ENCODE assay signal across 8 mouse cellular contexts in the genomic region with DNA sequence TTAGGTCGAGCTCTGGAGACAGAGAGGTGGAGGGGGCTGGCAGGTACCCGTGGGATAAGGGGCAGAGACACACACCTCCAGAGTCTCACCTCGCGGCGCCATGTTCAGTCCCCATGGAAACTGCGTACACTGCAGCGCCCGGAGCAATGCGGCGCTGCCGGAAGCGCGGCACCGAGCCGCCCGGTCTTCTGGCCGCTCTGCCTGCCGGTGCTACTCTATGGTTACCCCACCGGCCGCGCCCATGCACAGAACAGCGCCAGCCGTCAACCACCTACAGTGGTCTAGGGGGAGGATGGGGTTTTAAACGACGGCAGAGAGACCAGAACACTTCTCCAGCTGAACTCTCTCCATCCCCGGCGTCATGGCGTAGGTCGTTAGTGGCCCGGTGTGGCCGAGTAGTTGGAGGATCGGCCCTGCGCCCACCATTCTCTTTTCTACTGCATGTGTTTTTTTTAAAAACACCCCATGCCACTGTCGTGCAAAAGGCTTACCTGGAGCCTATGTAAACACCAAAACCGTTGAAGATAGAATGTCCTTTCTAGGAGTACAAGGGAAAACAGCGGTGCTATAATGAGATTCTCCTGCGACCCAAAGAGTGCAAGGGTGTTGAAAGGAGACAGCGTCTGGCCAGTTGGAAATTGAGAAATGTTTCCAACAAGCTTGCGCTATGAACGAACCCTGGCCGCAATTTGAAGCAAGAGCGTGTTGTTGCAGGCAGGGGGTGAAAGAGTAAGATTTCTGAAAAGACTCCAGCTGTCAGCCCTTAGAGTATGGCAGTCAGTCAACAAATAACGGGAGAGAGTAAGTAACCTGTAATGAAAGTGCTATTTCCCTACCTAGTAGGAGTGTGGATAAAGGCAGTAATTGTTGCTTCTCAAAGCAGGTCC. TPM values are rescaled to one million over a fixed set of nuclear protein-coding genes. Genes with fewer than 3 reads are reported as not detected.
DNase-seq lines count a peak whose midpoint lies in the region; ATAC-seq lines count a peak whose summit lies in the region.

A gene (minus strand): TSS at position 615 of the 887 bp plus-strand sequence.

- H3K4me1 ChIP-seq in embryonic facial prominence, embryonic 14.5 days (ENCODE audit: control insufficient read depth, insufficient read depth, low read length) = peaks cover 8% of the 10 kb centered on the region
- H3K4me1 ChIP-seq in kidney, embryonic 14.5 days (ENCODE audit: control insufficient read depth, insufficient read depth, low read length) = peaks cover 10% of the 10 kb centered on the region; the same call in 1 of the 2 replicates
- peaks cover 14% of the 10 kb centered on the region for H3K4me1 ChIP-seq in limb, embryonic 15.5 days

- H3K27me3 ChIP-seq in embryonic facial prominence, embryonic 14.5 days (replicated peaks; ENCODE audit: control insufficient read depth, insufficient read depth, low read length) = no peaks in the 10 kb centered on the region
- no peaks in the 10 kb centered on the region for H3K27me3 ChIP-seq in kidney, embryonic 14.5 days (ENCODE audit: control insufficient read depth, insufficient read depth, low read length)
- H3K27me3 ChIP-seq in limb, embryonic 15.5 days = no peaks in the 10 kb centered on the region

- H3K9me3 ChIP-seq in embryonic facial prominence, embryonic 14.5 days (ENCODE audit: control insufficient read depth, low read length) = no peaks in the 10 kb centered on the region
- H3K9me3 ChIP-seq in kidney, embryonic 14.5 days (ENCODE audit: control insufficient read depth, low read length) = no peaks in the 10 kb centered on the region
- no peaks in the 10 kb centered on the region for H3K9me3 ChIP-seq in limb, embryonic 15.5 days

- peak within 1 kb of the TSS; percentile 70 for H3K9ac ChIP-seq in embryonic facial prominence, embryonic 14.5 days (ENCODE audit: low read depth, low read length)
- peak within 1 kb of the TSS; percentile 72 for H3K9ac ChIP-seq in kidney, embryonic 14.5 days (ENCODE audit: low read depth, low read length)
- H3K9ac ChIP-seq in limb, embryonic 15.5 days = peak within 1 kb of the TSS; percentile 50

- DNase-seq in 3T3-L1 (ENCODE audit: low read depth, low spot score) = peak; percentile 78
- peak; percentile 60 to 63 for DNase-seq in adrenal gland, postnatal 4 days (ENCODE audit: low spot score in 2 of 2)
- DNase-seq in embryonic facial prominence, embryonic 14.5 days (ENCODE audit: low spot score) = peak; percentile 94
- DNase-seq in heart, adult 8-10 months (ENCODE audit: low spot score) = peak; percentile 81
- peak; percentile 19 to 41 for DNase-seq in monocyte, adult 2 months (ENCODE audit: low read depth in 1 of 2, low spot score in 2 of 2)
- peak; percentile 87 to 88 for DNase-seq in spleen, postnatal 36 days (ENCODE audit: low spot score in 2 of 2)

- H3K4me2 ChIP-seq in embryonic facial prominence, embryonic 14.5 days (ENCODE audit: low read depth, low read length) = peak within 1 kb of the TSS; percentile 68
- H3K4me2 ChIP-seq in kidney, embryonic 14.5 days (replicated peaks; ENCODE audit: low read depth, low read length) = peak within 1 kb of the TSS; percentile 59
- peak within 1 kb of the TSS; percentile 75 for H3K4me2 ChIP-seq in limb, embryonic 15.5 days

- peaks cover 20% of the 10 kb centered on the region for H3K36me3 ChIP-seq in embryonic facial prominence, embryonic 14.5 days (ENCODE audit: control insufficient read depth, insufficient read depth, low read length)
- peaks cover 10% of the 10 kb centered on the region for H3K36me3 ChIP-seq in kidney, embryonic 14.5 days (ENCODE audit: control insufficient read depth, insufficient read depth, low read length)
- peaks cover 19% of the 10 kb centered on the region for H3K36me3 ChIP-seq in limb, embryonic 15.5 days

- peak; percentile 100 for ATAC-seq in embryonic facial prominence, embryonic 14.5 days (ENCODE audit: low read depth)
- ATAC-seq in kidney, embryonic 14.5 days (ENCODE audit: low FRiP score, low TSS enrichment) = peak; percentile 98
- peak; percentile 95 for ATAC-seq in limb, embryonic 15.5 days (ENCODE audit: insufficient number of reproducible peaks, low FRiP score, low TSS enrichment, low read depth)

- peak within 1 kb of the TSS; percentile 65 for H3K27ac ChIP-seq in embryonic facial prominence, embryonic 14.5 days (replicated peaks; ENCODE audit: low read depth, low read length)
- no peak within 1 kb of the TSS; the same call in 1 of the 2 replicates for H3K27ac ChIP-seq in kidney, embryonic 14.5 days (ENCODE audit: low read depth, low read length)
- peak within 1 kb of the TSS; percentile 83 for H3K27ac ChIP-seq in limb, embryonic 15.5 days

- WGBS in embryonic facial prominence, embryonic 14.5 days = under 1% methylated on average over 40 of the region's 43 CpGs
- 1% methylated on average over 43 of the region's 43 CpGs for WGBS in kidney, embryonic 14.5 days
- under 1% methylated on average over 43 of the region's 43 CpGs for WGBS in limb, embryonic 15.5 days

- peak within 1 kb of the TSS; percentile 61 for H3K4me3 ChIP-seq in embryonic facial prominence, embryonic 14.5 days (ENCODE audit: low read depth, low read length)
- H3K4me3 ChIP-seq in kidney, embryonic 14.5 days (ENCODE audit: low read length) = peak within 1 kb of the TSS; percentile 63
- peak within 1 kb of the TSS; percentile 66 for H3K4me3 ChIP-seq in limb, embryonic 15.5 days

RNA-seq across cellular contexts. Expression of the gene that starts here (rescaled TPM):
- 10 to 100 TPM; 15.8 to 19.1 TPM for total RNA-seq in adrenal gland, postnatal 4 days (2021)
- 42.6 and 49.7 TPM in 2 replicates for polyA plus RNA-seq in embryonic facial prominence, embryonic 14.5 days (2014; fragmentation: Nextera tagmentation; extraction: Ambion mirVana)
- 1 to 10 TPM; 4.1 to 8.3 (median 5.7) TPM for total RNA-seq in heart, adult 8-10 months (2022)
- 57.6 and 67.5 TPM in 2 replicates for polyA plus RNA-seq in kidney, embryonic 14.5 days (2014; fragmentation: Nextera tagmentation; extraction: Ambion mirVana)
- 34.2 and 37.3 TPM in 2 replicates for polyA plus RNA-seq in limb, embryonic 15.5 days (2015; fragmentation: Nextera tagmentation; extraction: Ambion mirVana)

Comparison
In these comparisons a context has a peak if more than half of its experiments do, and no peak if none do; other contexts are left out.
1. DNase-seq: peak in every context shown above with its lines; median percentile 94 in embryonic facial prominence, embryonic 14.5 days; 88 in spleen, postnatal 36 days; 81 in heart, adult 8-10 months; 78 in 3T3-L1; 62 in adrenal gland, postnatal 4 days; 30 in monocyte, adult 2 months.